Mouse (Mus musculus) kidney, adult 2 months (tissue): Measurements from ENCODE around the gene Ehd3. TPM values are rescaled to one million over a fixed set of nuclear protein-coding genes. Genes with fewer than 3 reads are reported as not detected.

Experiments
- DNase-seq: peaks from one replicate; pipeline ENCODE4 v3.0.0; 2021
- H3K27ac ChIP-seq: fragments of 200-500 bp; 2 replicates; pipeline ENCODE4 v1.5.1; 2012; ENCODE audit warnings: low read depth, low read length, control low read depth, inconsistent platforms; ENCODE audit not compliant: insufficient read depth
- H3K27me3 ChIP-seq: fragments of 200-500 bp; replicated peaks from 2 replicates; pipeline ENCODE4 v1.6.1; 2012; ENCODE audit warnings: mild to moderate bottlenecking, moderate library complexity, low read length, inconsistent platforms; ENCODE audit not compliant: control insufficient read depth, insufficient read depth
- H3K36me3 ChIP-seq: fragments of 200-500 bp; 2 replicates; pipeline ENCODE4 v1.6.1; 2012; ENCODE audit warnings: mild to moderate bottlenecking, moderate library complexity, low read length, inconsistent platforms; ENCODE audit not compliant: control insufficient read depth, insufficient read depth
- H3K4me1 ChIP-seq: fragments of 200-500 bp; 2 replicates; pipeline ENCODE4 v1.6.1; 2011; ENCODE audit warnings: low read length; ENCODE audit not compliant: control insufficient read depth, insufficient read depth
- H3K4me3 ChIP-seq: fragments of 200-500 bp; 2 replicates; pipeline ENCODE4 v1.5.1; 2011; ENCODE audit warnings: mild to moderate bottlenecking, low read depth, low read length, control low read depth; ENCODE audit not compliant: insufficient read depth
- CTCF ChIP-seq: fragments of 200-500 bp; conservative IDR thresholded peaks from 2 replicates; pipeline ENCODE4 v1.5.1; 2011; ENCODE audit warnings: low read depth, mild to moderate bottlenecking, control low read depth, low read length, moderate library complexity, mixed read lengths; ENCODE audit not compliant: insufficient read depth, insufficient read length
- POLR2A ChIP-seq: fragments of 200-500 bp; IDR thresholded peaks from one replicate; pipeline ENCODE4 v1.6.1; 2011; ENCODE audit warnings: low read depth, low read length, control low read depth
- WGBS: fragments of 180-500 bp; shearing (Covaris S2); methylation state at CpG from one replicate; pipeline ENCODE4 v1.1.7; 2018; 5-methylcytosine and 5-hydroxymethylcytosine counted together
- polyA plus RNA-seq: library from polyadenylated mRNA; depleted of rRNA; stranded (reverse); fragments of >200 nt; gene quantifications from 2 replicates; pipeline ENCODE4 v1.2.3, GENCODE M21; 2012; rRNA removed

Ehd3 gene
- polyA plus RNA-seq, 1 experiment = 42.9 TPM

DNA sequence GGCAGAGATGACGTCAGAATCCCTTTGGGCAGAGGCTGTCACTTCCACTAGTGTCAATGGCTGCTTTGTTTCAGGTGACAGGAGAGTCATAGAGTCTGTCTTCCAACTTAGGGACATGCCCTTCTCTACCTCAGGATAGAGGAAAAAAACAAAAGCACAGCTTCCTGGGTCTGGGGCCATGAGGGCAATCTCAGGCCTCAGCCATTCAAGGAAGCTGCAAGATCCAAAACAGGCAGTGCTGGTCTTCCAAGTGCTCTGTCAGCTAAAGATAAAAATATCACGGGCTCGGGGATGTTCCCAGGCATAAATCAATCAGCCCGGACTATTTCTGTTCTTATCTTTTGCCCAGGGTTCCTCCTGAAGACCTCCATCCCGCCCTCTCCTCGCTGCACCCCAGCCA lies 77.4 kb downstream of the Ehd3 start:
- 53% methylated on average over 6 of the region's 6 CpGs for WGBS
- Histone ChIP-seq H3K27ac (no peak overlapping the region), H3K4me1 (no peaks in the 10 kb centered on the region), H3K36me3 (no peaks in the 10 kb centered on the region), H3K27me3 (no peaks in the 10 kb centered on the region), H3K4me3 (no peak overlapping the region)
- peak; percentile 74 for DNase-seq
- TF ChIP-seq POLR2A (no peak), CTCF (no peak)

Other genes starting within 250 kb of the Ehd3 start
- 43.7 and 45.9 TPM in 2 replicates for gene Galnt14, start 93.7 kb upstream of the Ehd3 start, polyA plus RNA-seq
- 19.2 and 23.4 TPM in 2 replicates for gene Xdh, start 146.1 kb downstream of the Ehd3 start, polyA plus RNA-seq
- 2.8 and 3.2 TPM in 2 replicates for gene Srd5a2, start 243.8 kb downstream of the Ehd3 start, polyA plus RNA-seq